In genomic region chr6:121214667-121215330, GRCm38 (mm10) we compare ENCODE assay signal across 19 mouse cellular contexts. TPM values are rescaled to one million over a fixed set of nuclear protein-coding genes. Genes with fewer than 3 reads are reported as not detected.
DNase-seq lines count a peak whose midpoint lies in the region; ATAC-seq lines count a peak whose summit lies in the region.
"Had no signal": no experiment of that assay in that cellular context is flagged by ENCODE, and none has a peak within 500 bp of the region (broad histone marks: within the 10 kb centered on the region; RNA-seq: fewer than 3 reads in every experiment).

No protein-coding gene starts in this region.

- no peaks in the 10 kb centered on the region for H3K36me3 ChIP-seq in liver, embryonic 11.5 days (ENCODE audit: control insufficient read depth, insufficient read depth, low read length)
- H3K36me3 ChIP-seq: hindbrain, embryonic 15.5 days; limb, embryonic 12.5 days; midbrain, embryonic 15.5 days; neural tube, embryonic 13.5 days had no signal

- H3K27ac ChIP-seq in liver, embryonic 11.5 days (ENCODE audit: low read depth, low read length), result no peak overlapping the region
- H3K27ac ChIP-seq: hindbrain, embryonic 15.5 days; limb, embryonic 12.5 days; midbrain, embryonic 15.5 days; neural tube, embryonic 13.5 days had no signal

- H3K9ac ChIP-seq in liver, embryonic 11.5 days (ENCODE audit: low read depth, low read length), result no peak overlapping the region
- H3K9ac ChIP-seq: hindbrain, embryonic 15.5 days; limb, embryonic 12.5 days; midbrain, embryonic 15.5 days; neural tube, embryonic 13.5 days had no signal

- intact Hi-C loops in heart, postnatal 14 days (cut with DNase I), result no loop called here

- 49% methylated on average over 8 of the region's 8 CpGs for WGBS in liver, embryonic 11.5 days

- H3K4me1 ChIP-seq in liver, embryonic 11.5 days (replicated peaks; ENCODE audit: control insufficient read depth, insufficient read depth, low read length), result peaks cover 26% of the 10 kb centered on the region; the same call in 1 of the 2 replicates

- H3K9me3 ChIP-seq in liver, embryonic 11.5 days (ENCODE audit: control insufficient read depth, low read length), result no peaks in the 10 kb centered on the region
- H3K9me3 ChIP-seq: hindbrain, embryonic 15.5 days; limb, embryonic 12.5 days; midbrain, embryonic 15.5 days; neural tube, embryonic 13.5 days had no signal

- H3K27me3 ChIP-seq in liver, embryonic 11.5 days (replicated peaks; ENCODE audit: control insufficient read depth, insufficient read depth, low read length), result peaks cover 20% of the 10 kb centered on the region

- DNase-seq in T-cell, adult 2 months (ENCODE audit: low spot score), result peak; percentile 39
- no peak for DNase-seq in liver, embryonic 11.5 days (ENCODE audit: low spot score)
- no peak for DNase-seq in cerebellum, adult 11-12 months
- no peak for DNase-seq in heart, postnatal 14 days
- DNase-seq in cerebellum, postnatal 4 days (ENCODE audit: low spot score in 2 of 2), result no peak
- DNase-seq: adrenal gland, postnatal 36 days; cerebellum, adult 8-10 months; gastrocnemius, postnatal 36 days; kidney, adult 8-10 months; lung, postnatal 10 days; right cerebral cortex, adult 18-20 months had no signal

- no peak overlapping the region; the same call in 1 of the 2 replicates for H3K4me2 ChIP-seq in liver, embryonic 11.5 days
- H3K4me2 ChIP-seq: hindbrain, embryonic 15.5 days; limb, embryonic 12.5 days; midbrain, embryonic 15.5 days; neural tube, embryonic 13.5 days had no signal

- ATAC-seq in CD4-positive, CD25-positive, alpha-beta regulatory T cell, adult 4 months, result peak; percentile 58
- ATAC-seq in liver, embryonic 11.5 days (replicated peaks; ENCODE audit: low FRiP score), result peak; percentile 30
- peak; percentile 59 for ATAC-seq in monocyte, adult 5-6 weeks (replicated peaks; ENCODE audit: insufficient number of reproducible peaks, low FRiP score, low TSS enrichment, poor library complexity, severe bottlenecking)
- ATAC-seq: midbrain, embryonic 15.5 days had no signal

- H3K4me3 ChIP-seq in liver, embryonic 11.5 days (ENCODE audit: low read depth, low read length), result no peak overlapping the region
- H3K4me3 ChIP-seq: erythroblast, embryonic 14.5 days; hindbrain, embryonic 15.5 days; limb, embryonic 12.5 days; midbrain, embryonic 15.5 days; neural tube, embryonic 13.5 days had no signal

RNA-seq across cellular contexts. Expression of gene Tuba8, which starts 4.3 kb away (rescaled TPM):
- polyA plus RNA-seq in CD4-positive, CD25-positive, alpha-beta regulatory T cell, adult 4 months (2017; shearing (Covaris generic)), result 1 to 10 TPM in 1 of 2 experiments, under 1 TPM in 1; 0.34 to 1.2 TPM
- polyA plus RNA-seq in liver, embryonic 11.5 days (2014; fragmentation: Nextera tagmentation; extraction: Ambion mirVana), result 10.5 and 11.5 TPM in 2 replicates
- 1.1 to 3.4 TPM (median 2.6 TPM) in 3 replicates for total RNA-seq in monocyte, adult 5-6 weeks (2017)
- total RNA-seq in heart, postnatal 14 days (2021), result 100 to 1,000 TPM in 1 of 2 experiments, 10 to 100 TPM in 1; 78.5 to 115 TPM
- polyA plus RNA-seq: heart, embryonic 14.5 days had no signal

RNA-seq across cellular contexts. Expression of gene Usp18, which starts 30.9 kb away (rescaled TPM):
- polyA plus RNA-seq in CD4-positive, CD25-positive, alpha-beta regulatory T cell, adult 4 months (2017; shearing (Covaris generic)), result 100 to 1,000 TPM; 123 to 154 TPM
- polyA plus RNA-seq in liver, embryonic 11.5 days (2014; fragmentation: Nextera tagmentation; extraction: Ambion mirVana), result 3.6 and 5.5 TPM in 2 replicates
- 3.1 to 9.2 TPM (median 5.0 TPM) in 3 replicates for total RNA-seq in monocyte, adult 5-6 weeks (2017)
- total RNA-seq in heart, postnatal 14 days (2021), result 1 to 10 TPM in 1 of 2 experiments, under 1 TPM in 1; 0.86 to 1.0 TPM
- polyA plus RNA-seq: erythroblast, embryonic 14.5 days had no signal

RNA-seq across cellular contexts. Expression of gene Pex26, which starts 31.3 kb away (rescaled TPM):
- 1 to 10 TPM; 2.3 to 4.3 TPM for polyA plus RNA-seq in CD4-positive, CD25-positive, alpha-beta regulatory T cell, adult 4 months (2017; shearing (Covaris generic))
- 6.0 and 6.3 TPM in 2 replicates for polyA plus RNA-seq in liver, embryonic 11.5 days (2014; fragmentation: Nextera tagmentation; extraction: Ambion mirVana)
- 4.0 to 9.1 TPM (median 4.9 TPM) in 3 replicates for total RNA-seq in monocyte, adult 5-6 weeks (2017)
- total RNA-seq in heart, postnatal 14 days (2021), result 1 to 10 TPM; 8.1 to 8.4 TPM

Comparison
In these comparisons a context has a peak if more than half of its experiments do, and no peak if none do; other contexts are left out.
1. RNA of gene Tuba8, which starts 4.3 kb away (total RNA-seq): 78.5 to 115 TPM in heart, postnatal 14 days; 1.1 to 3.4 TPM in monocyte, adult 5-6 weeks; every median in the first group is over 10 times any median in the second.
2. Peak in every context shown above with its lines, with median percentiles within 50 percentile points of each other: ATAC-seq.